Mouse (Mus musculus) liver, embryonic 14.5 days (tissue): ENCODE results near the gene C9.

Source experiments
- CTCF ChIP-seq: IDR thresholded peaks from 2 replicates; pipeline ENCODE4 v1.5.1; 2016; ENCODE audit warnings: antibody characterized with exemption, low read depth, control low read depth
- EP300 ChIP-seq: IDR thresholded peaks from 2 replicates; pipeline ENCODE4 v1.6.1; 2016; ENCODE audit warnings: antibody characterized with exemption, low read depth

DNA sequence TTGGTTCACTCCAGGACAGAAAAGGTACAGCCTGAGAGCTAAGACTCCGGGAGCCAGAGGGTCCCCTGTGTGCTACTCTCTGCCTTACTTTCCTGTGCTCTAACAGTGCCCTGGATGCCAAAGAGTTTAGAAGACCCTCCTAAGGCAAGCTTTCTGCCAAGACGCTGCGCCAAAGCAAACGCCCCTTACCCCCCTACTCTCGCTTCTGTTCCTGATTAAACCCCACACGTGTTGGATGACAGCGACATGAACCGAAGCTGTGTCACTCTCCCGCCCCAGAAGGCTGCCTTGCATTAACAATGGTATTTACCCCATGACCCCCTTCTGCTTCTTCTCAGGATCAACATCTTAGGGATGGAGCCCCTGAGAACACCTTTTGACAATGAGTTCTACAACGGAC lies 21.9 kb downstream of the C9 start:
- TF ChIP-seq EP300 = no peak
- TF ChIP-seq CTCF = no peak
